Mouse (Mus musculus) testis, adult 2 months (tissue): ENCODE data around the gene Akap13.

Source experiments
- CTCF ChIP-seq: fragments of 200-500 bp; IDR thresholded peaks from 2 replicates; pipeline ENCODE4 v1.5.1; 2012; ENCODE audit warnings: low read depth, mild to moderate bottlenecking, inconsistent platforms, low read length, moderate library complexity; ENCODE audit not compliant: control insufficient read depth, insufficient read depth, insufficient replicate concordance
- POLR2A ChIP-seq: fragments of 200-500 bp; IDR thresholded peaks from 2 replicates; pipeline ENCODE4 v1.6.1; 2012; ENCODE audit warnings: low read depth, mild to moderate bottlenecking, inconsistent platforms, low read length, moderate library complexity; ENCODE audit not compliant: control insufficient read depth

- no peak for TF ChIP-seq CTCF
- TF ChIP-seq POLR2A, result no peak
Observed at GRCm38 (mm10) chr7:75744978-75745638, 289.8 kb downstream of the Akap13 start.
